Mouse (Mus musculus) liver, embryonic 13.5 days (tissue): ENCODE measurements at regions not wholly inside any gene's neighbourhood (a gene's known extent, or its start where the extent isn't known, plus 50 kb on each side); places are given as distances from the start of the nearest gene placed in this dataset.

ENCODE experiments used
- ATAC-seq: fragments of 200-750 bp; cut with Nextera tagmentation; 2 replicates; pipeline ENCODE4 v1.8.0; 2017; ENCODE audit warnings: low read depth, mild to moderate bottlenecking, moderate number of reproducible peaks, moderate library complexity
- DNase-seq: peaks from one replicate; pipeline ENCODE4 v3.0.0; 2022
- H3K27ac ChIP-seq: fragments of 300-500 bp; sonication (generic); 2 replicates; pipeline ENCODE4 v1.5.1; 2015; ENCODE audit warnings: moderate library complexity, mild to moderate bottlenecking, inconsistent platforms
- H3K27me3 ChIP-seq: fragments of 300-500 bp; sonication (generic); 2 replicates; pipeline ENCODE4 v1.6.1; 2015; ENCODE audit warnings: mild to moderate bottlenecking, inconsistent platforms
- H3K36me3 ChIP-seq: fragments of 300-500 bp; sonication (generic); 2 replicates; pipeline ENCODE4 v1.6.1; 2015; ENCODE audit warnings: mild to moderate bottlenecking, inconsistent platforms
- H3K4me1 ChIP-seq: fragments of 300-500 bp; sonication (generic); replicated peaks from 2 replicates; pipeline ENCODE4 v1.6.1; 2015; ENCODE audit warnings: inconsistent platforms
- H3K4me2 ChIP-seq: fragments of 300-500 bp; sonication (generic); 2 replicates; pipeline ENCODE4 v1.6.1; 2015; ENCODE audit warnings: inconsistent platforms, mild to moderate bottlenecking, moderate library complexity
- H3K4me3 ChIP-seq: fragments of 300-500 bp; sonication (generic); replicated peaks from 2 replicates; pipeline ENCODE4 v1.5.1; 2015; ENCODE audit warnings: mild to moderate bottlenecking, inconsistent platforms
- H3K9ac ChIP-seq: fragments of 300-500 bp; sonication (generic); 2 replicates; pipeline ENCODE4 v1.6.1; 2015; ENCODE audit warnings: mild to moderate bottlenecking, inconsistent platforms
- H3K9me3 ChIP-seq: fragments of 300-500 bp; sonication (generic); replicated peaks from 2 replicates; pipeline ENCODE4 v1.6.1; 2016; ENCODE audit warnings: inconsistent platforms
- WGBS: fragments of 180-500 bp; shearing (Covaris S2); methylation state at CpG from one replicate; pipeline ENCODE4 v1.1.7; 2015; ENCODE audit not compliant: insufficient replicate concordance; 5-methylcytosine and 5-hydroxymethylcytosine counted together

- no peaks in the 10 kb centered on the region for H3K27me3 ChIP-seq
- H3K9me3 ChIP-seq = no peaks in the 10 kb centered on the region
- DNase-seq = no peak
- H3K36me3 ChIP-seq = no peaks in the 10 kb centered on the region
- peak; percentile 34; the same call in 1 of the 2 replicates for ATAC-seq
- H3K4me3 ChIP-seq = no peak overlapping the region
- no peak overlapping the region for H3K9ac ChIP-seq
- H3K27ac ChIP-seq = no peak overlapping the region
- H3K4me1 ChIP-seq = no peaks in the 10 kb centered on the region
- 16% methylated on average over 2 of the region's 2 CpGs for WGBS
- no peak overlapping the region for H3K4me2 ChIP-seq
These were observed 361.6 kb upstream of the Edil3 start for GRCm38 (mm10) chr13:88459474-88460173.

- no peak overlapping the region for H3K9ac ChIP-seq
- H3K4me1 ChIP-seq = no peaks in the 10 kb centered on the region
- H3K27me3 ChIP-seq = no peaks in the 10 kb centered on the region
- H3K4me2 ChIP-seq = no peak overlapping the region
- no peaks in the 10 kb centered on the region for H3K36me3 ChIP-seq
- ATAC-seq = no peak
- no peak for DNase-seq
- 70% methylated on average over 10 of the region's 10 CpGs for whole genome bisulfite sequencing
- no peak overlapping the region for H3K4me3 ChIP-seq
- no peak overlapping the region for H3K27ac ChIP-seq
- no peaks in the 10 kb centered on the region for H3K9me3 ChIP-seq
These were observed 331.2 kb upstream of the Edil3 start for GRCm38 (mm10) chr13:88490104-88490503.

DNA sequence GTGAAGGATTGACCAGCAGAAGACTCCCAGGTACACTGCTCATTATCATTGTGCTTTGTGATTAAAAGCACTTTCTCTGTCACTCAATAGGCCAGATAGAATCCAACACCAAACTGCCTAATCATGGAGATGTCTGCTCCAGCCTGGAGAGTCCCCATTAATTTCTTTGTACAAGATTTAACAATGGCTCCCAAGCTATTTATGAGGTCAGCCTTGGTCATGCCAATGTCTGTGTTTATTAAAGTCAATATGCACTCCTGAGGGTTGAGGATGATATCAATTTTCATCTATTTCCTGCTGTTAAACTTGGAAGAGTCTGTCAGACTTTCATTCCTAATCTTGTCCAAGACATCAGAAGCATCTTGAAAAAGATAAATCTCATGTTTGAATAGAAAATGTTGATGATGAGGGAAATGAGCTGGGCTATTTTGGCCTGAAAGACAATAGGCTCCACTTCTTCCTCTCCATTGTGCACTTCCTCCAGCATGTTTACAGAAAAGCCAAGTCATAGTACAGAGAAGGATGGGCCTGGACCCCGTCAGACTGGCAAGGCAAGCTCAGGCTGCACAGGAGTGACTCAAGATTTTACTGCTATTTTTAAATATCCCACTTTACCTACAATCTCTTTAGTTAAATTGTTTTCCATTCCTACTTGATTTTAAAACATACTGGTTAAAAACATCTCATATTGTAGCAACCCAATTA lies 310.3 kb upstream of the Edil3 start:
- H3K27me3 ChIP-seq = no peaks in the 10 kb centered on the region
- no peaks in the 10 kb centered on the region for H3K9me3 ChIP-seq
- H3K4me3 ChIP-seq = no peak overlapping the region
- H3K4me1 ChIP-seq = no peaks in the 10 kb centered on the region
- ATAC-seq = no peak
- no peak overlapping the region for H3K27ac ChIP-seq
- no peak for DNase-seq
- WGBS = 26% methylated on average over 1 of the region's 1 CpGs
- no peak overlapping the region for H3K9ac ChIP-seq
- H3K4me2 ChIP-seq = no peak overlapping the region
- no peaks in the 10 kb centered on the region for H3K36me3 ChIP-seq

GRCm38 (mm10) chr13:88534796-88535195 lies 286.5 kb upstream of the Edil3 start:
- Histone ChIP-seq H3K4me3 (no peak overlapping the region), H3K4me2 (no peak overlapping the region), H3K4me1 (no peaks in the 10 kb centered on the region), H3K9me3 (no peaks in the 10 kb centered on the region), H3K27ac (no peak overlapping the region), H3K36me3 (no peaks in the 10 kb centered on the region), H3K9ac (no peak overlapping the region), H3K27me3 (no peaks in the 10 kb centered on the region)
- ATAC-seq = no peak
- DNase-seq = no peak

- Histone ChIP-seq H3K4me3 (no peak overlapping the region), H3K27me3 (no peaks in the 10 kb centered on the region), H3K36me3 (no peaks in the 10 kb centered on the region), H3K4me2 (no peak overlapping the region), H3K9ac (no peak overlapping the region), H3K27ac (no peak overlapping the region), H3K9me3 (no peaks in the 10 kb centered on the region), H3K4me1 (no peaks in the 10 kb centered on the region)
- 18% methylated on average over 2 of the region's 2 CpGs for WGBS
- ATAC-seq = no peak
- DNase-seq = no peak
These were observed 266.8 kb upstream of the Edil3 start for GRCm38 (mm10) chr13:88554504-88554903.

DNA sequence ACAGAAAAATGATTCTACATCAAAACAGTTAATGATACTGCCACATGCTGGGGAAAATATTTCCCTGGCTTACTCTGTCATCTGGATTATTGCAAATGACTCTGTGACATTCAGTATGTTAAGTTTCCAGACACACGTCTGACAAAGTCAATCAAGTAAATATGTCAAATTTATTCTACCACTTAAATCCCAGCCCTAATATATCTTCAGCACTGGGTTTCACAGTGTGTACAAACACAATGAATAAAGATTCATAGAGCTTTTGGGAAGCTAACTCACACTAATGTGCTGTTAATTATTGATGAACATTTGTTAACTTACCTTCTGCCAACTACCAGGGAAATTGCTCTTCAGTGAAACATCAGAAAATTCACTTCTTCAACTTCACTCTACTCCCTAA lies 256.3 kb upstream of the Edil3 start:
- Histone ChIP-seq H3K9ac (no peak overlapping the region), H3K4me2 (no peak overlapping the region), H3K27ac (no peak overlapping the region), H3K4me1 (no peaks in the 10 kb centered on the region), H3K27me3 (no peaks in the 10 kb centered on the region), H3K36me3 (no peaks in the 10 kb centered on the region), H3K9me3 (no peaks in the 10 kb centered on the region), H3K4me3 (no peak overlapping the region)
- ATAC-seq = no peak
- WGBS = 67% methylated on average over 1 of the region's 1 CpGs
- DNase-seq = no peak

DNA sequence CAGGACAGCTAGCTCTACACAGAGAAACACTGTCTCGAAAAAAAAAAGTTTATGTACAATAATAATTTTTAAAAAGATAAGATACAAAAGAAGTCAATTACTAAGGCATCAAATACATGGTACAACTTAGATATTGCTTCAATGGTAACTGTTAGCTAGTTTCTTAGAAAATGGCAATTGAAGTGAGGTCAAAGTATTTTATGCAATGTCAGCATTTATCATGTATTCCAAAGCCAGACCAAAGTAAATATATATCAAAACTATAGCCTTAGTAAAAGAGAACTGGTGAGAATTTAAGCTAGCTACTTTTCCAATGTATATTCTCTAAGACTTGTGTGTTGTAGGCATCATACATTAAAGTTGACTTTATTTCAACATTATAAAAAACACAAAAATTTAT lies 219.0 kb upstream of the Edil3 start:
- DNase-seq (no peak), ATAC-seq (no peak)
- no peaks in the 10 kb centered on the region for H3K27me3 ChIP-seq
- no peak overlapping the region for H3K4me3 ChIP-seq
- no peaks in the 10 kb centered on the region for H3K4me1 ChIP-seq
- H3K9me3 ChIP-seq = no peaks in the 10 kb centered on the region
- no peak overlapping the region for H3K9ac ChIP-seq
- WGBS = 40% methylated on average over 1 of the region's 1 CpGs
- no peak overlapping the region for H3K4me2 ChIP-seq
- no peaks in the 10 kb centered on the region for H3K36me3 ChIP-seq
- no peak overlapping the region for H3K27ac ChIP-seq

- Histone ChIP-seq H3K4me3 (no peak overlapping the region), H3K27ac (no peak overlapping the region), H3K36me3 (no peaks in the 10 kb centered on the region), H3K9ac (no peak overlapping the region), H3K9me3 (no peaks in the 10 kb centered on the region), H3K4me2 (no peak overlapping the region), H3K27me3 (no peaks in the 10 kb centered on the region), H3K4me1 (no peaks in the 10 kb centered on the region)
- DNase-seq = no peak
- ATAC-seq = no peak
- 48% methylated on average over 2 of the region's 2 CpGs for WGBS
These were observed 210.7 kb upstream of the Edil3 start for GRCm38 (mm10) chr13:88610610-88611009.

- no peak overlapping the region for H3K4me2 ChIP-seq
- WGBS = 73% methylated on average over 3 of the region's 3 CpGs
These were observed 208.0 kb upstream of the Edil3 start for GRCm38 (mm10) chr13:88613231-88613630.

GRCm38 (mm10) chr13:88650135-88650534 lies 171.1 kb upstream of the Edil3 start:
- Histone ChIP-seq H3K9ac (no peak overlapping the region), H3K36me3 (no peaks in the 10 kb centered on the region), H3K4me3 (no peak overlapping the region), H3K4me1 (no peaks in the 10 kb centered on the region), H3K27me3 (no peaks in the 10 kb centered on the region), H3K9me3 (no peaks in the 10 kb centered on the region), H3K27ac (no peak overlapping the region), H3K4me2 (no peak overlapping the region)
- 38% methylated on average over 2 of the region's 2 CpGs for WGBS
- no peak for ATAC-seq
- DNase-seq = no peak

More at GRCm38 (mm10) chr13:88613231-88613630, 208.0 kb upstream of the Edil3 start:
- ATAC-seq (no peak), DNase-seq (no peak)
- Histone ChIP-seq H3K36me3 (no peaks in the 10 kb centered on the region), H3K4me1 (no peaks in the 10 kb centered on the region), H3K27ac (no peak overlapping the region), H3K9ac (no peak overlapping the region), H3K9me3 (no peaks in the 10 kb centered on the region), H3K4me3 (no peak overlapping the region), H3K27me3 (no peaks in the 10 kb centered on the region)

GRCm38 (mm10) chr13:88651036-88651435 lies 170.2 kb upstream of the Edil3 start:
- Histone ChIP-seq H3K4me2 (no peak overlapping the region), H3K4me1 (no peaks in the 10 kb centered on the region), H3K9me3 (no peaks in the 10 kb centered on the region), H3K4me3 (no peak overlapping the region), H3K27ac (no peak overlapping the region), H3K9ac (no peak overlapping the region), H3K36me3 (no peaks in the 10 kb centered on the region), H3K27me3 (no peaks in the 10 kb centered on the region)
- no peak for DNase-seq
- WGBS = 31% methylated on average over 2 of the region's 2 CpGs
- ATAC-seq = no peak

DNA sequence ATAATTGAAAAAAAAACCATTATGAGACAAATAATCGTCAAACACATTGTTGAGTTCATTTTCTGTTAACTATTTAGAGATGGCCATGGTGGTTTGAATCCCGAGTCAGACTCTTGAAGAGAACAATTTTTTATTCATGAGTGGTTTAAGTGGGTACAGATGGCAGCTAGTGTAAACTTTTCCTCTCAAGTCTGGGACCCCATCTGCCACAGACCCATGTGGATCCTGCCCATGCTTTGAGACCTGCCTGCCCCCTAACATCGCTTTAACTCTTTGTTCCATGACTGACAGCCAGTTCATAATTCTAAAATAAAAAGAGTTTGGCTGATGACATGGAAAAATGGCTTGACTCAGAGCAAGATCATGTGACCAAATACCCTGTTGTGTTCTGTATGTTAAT lies 166.2 kb upstream of the Edil3 start:
- Histone ChIP-seq H3K27ac (no peak overlapping the region), H3K9me3 (no peaks in the 10 kb centered on the region), H3K4me3 (no peak overlapping the region), H3K4me1 (no peaks in the 10 kb centered on the region), H3K36me3 (no peaks in the 10 kb centered on the region), H3K4me2 (no peak overlapping the region), H3K27me3 (no peaks in the 10 kb centered on the region), H3K9ac (no peak overlapping the region)
- no peak for DNase-seq
- 65% methylated on average over 3 of the region's 3 CpGs for WGBS
- ATAC-seq = no peak
